Mouse (Mus musculus) ovary, adult 2 months (tissue): ENCODE data around the gene Cdcp1. TPM values are rescaled to one million over a fixed set of nuclear protein-coding genes. Genes with fewer than 3 reads are reported as not detected.

Experiments
- polyA plus RNA-seq: library from polyadenylated mRNA; depleted of rRNA; stranded (reverse); fragments of >200 nt; gene quantifications from 2 replicates; pipeline ENCODE4 v1.2.3, GENCODE M21; 2012; rRNA removed

Cdcp1 gene
- polyA plus RNA-seq: 9.1 and 9.4 TPM in 2 replicates

DNA sequence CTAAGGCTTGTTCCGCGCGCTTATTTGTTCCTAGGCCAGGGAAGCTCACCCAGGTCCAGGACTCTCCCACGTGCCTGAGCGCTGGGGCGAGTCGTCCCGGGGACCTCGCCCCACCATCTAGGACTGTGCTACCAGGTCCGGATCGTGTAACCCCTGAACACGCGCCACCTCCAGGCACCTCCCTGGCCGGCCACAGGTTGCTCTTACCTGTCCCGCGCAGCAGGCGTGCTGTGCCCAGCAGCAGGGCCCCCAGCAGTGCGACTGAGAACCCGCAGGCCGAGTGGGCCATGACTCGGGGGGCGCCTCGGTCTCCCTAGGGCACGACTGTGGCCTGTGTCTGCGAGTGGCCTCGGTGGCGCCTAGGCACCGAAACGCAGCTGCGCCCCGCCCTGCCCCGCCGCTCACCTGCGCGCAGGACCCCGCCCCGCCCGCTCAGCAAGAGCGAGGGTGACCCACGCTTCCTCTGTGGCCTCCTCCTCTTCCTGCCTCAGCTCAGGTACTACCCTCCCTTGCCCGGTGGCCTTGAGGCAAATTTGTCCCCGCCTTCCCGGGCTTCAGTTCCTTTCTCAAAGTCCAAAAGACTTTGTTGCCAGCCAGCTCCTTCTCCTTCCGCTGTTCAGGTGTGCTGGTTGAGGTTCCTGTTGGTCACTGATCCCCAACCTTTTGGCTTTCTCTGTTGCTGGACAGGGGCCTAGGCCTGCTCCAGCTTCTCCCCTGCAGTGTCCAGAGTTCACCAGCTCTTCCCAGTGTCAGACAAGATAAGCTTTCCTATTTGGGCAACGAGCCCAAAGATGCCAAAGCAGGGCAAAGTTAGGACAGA is at the start of gene Cdcp1:
Gene Cdcp1, minus strand, starts transcription at position 418 of the 820 bp plus-strand sequence.

DNA sequence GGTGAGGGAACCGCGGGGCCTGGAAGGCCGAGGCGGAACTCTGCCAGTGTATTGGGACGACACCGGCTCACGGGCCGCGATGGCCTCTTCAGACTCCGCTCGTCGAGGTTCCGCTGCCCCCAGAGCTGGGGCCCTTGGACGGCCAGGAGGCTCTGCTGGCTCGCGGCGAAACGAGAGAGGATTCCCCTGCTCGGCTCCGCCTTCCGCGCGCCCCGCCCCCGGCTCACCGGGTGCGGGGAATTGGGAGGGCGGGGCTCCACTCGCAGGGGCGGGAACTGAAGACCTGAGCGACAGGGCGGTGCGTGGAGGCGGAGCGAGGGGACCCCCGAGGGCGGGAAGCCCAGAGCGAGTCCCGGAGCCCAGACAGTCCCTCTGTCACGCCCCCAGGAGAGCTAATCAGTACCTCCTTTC is 44.8 kb upstream of the Cdcp1 start, which contains the start of gene Tmem158:
Gene Tmem158, minus strand, starts transcription at position 154 of the 411 bp plus-strand sequence.

DNA sequence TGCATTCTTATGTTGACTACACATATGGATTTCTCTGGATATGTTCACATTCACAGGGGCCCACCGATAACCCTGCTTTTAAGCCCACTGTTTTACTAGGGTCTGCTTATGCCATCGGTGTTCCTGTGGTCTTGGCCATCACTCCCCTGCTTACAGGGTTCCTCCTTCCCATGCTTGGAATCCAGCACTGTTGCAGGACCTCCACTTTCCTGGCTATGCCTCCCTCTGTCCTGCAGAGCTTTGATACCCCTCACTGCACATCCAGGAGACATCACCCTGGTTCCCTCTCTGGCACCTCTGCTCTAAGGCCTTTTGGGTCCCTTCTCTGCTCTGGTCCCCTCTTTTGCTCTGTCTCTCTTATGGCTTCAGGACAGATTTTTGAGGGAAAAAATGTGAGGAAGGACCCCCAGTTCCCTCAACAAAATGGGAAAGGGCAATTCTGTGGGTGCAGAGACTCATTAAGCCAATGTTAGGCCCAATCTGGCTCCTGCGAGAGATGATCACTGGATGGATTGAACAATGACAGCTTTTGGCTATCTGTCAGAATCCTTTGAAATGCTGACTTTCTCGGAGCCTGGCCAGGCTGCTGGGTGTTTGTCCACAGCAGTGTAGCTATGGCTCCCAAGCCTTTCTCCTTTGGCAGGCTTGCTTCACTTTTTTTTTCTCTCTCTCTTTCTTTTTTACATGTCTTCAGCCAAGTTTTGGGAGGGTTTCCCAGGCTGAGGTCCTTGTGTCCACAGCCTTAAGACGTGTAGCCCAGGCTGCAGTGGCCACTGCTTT is 65.4 kb downstream of the Cdcp1 start, which contains the start of gene Clec3b:
Gene Clec3b, plus strand, starts transcription at position 706 of the 780 bp plus-strand sequence.

Other genes with a start within 250 kb of the Cdcp1 start
- 28.2 and 34.1 TPM in 2 replicates for gene Tmem42, start 194.7 kb downstream of the Cdcp1 start, polyA plus RNA-seq
- 0.15 and 0.24 TPM in 2 replicates for gene Tgm4, start 181.3 kb downstream of the Cdcp1 start, polyA plus RNA-seq
- gene Zdhhc3, start 102.8 kb downstream of the Cdcp1 start, polyA plus RNA-seq: 251 and 334 TPM in 2 replicates
- gene Exosc7, start 102.8 kb downstream of the Cdcp1 start, polyA plus RNA-seq: 30.1 and 33.1 TPM in 2 replicates
- gene Clec3b, start 65.1 kb downstream of the Cdcp1 start, polyA plus RNA-seq: 89.9 and 107 TPM in 2 replicates
- 85.7 and 178 TPM in 2 replicates for gene Tmem158, start 44.7 kb upstream of the Cdcp1 start, polyA plus RNA-seq
- gene Lars2, start 150.9 kb upstream of the Cdcp1 start, polyA plus RNA-seq: 41.6 and 44.1 TPM in 2 replicates